Mouse (Mus musculus) CD8-positive naive resting alpha-beta T cell, adult 2 months (primary cell): ENCODE data around the gene E130308A19Rik.

Experiments
- DNase-seq, 2 experiments: peaks; one replicate each; pipeline ENCODE4 v3.0.0; 2022; ENCODE audit warnings: low read depth in 2 of 2, low spot score in 2 of 2

E130308A19Rik gene

GRCm38 (mm10) chr4:59681383-59681782 is 55.4 kb downstream of the E130308A19Rik start:
- DNase-seq: no peak

- DNase-seq: no peak
Measured at GRCm38 (mm10) chr4:59682491-59682890, 56.5 kb downstream of the E130308A19Rik start.

- DNase-seq: no peak
Measured at GRCm38 (mm10) chr4:59682950-59683349, 56.9 kb downstream of the E130308A19Rik start.

GRCm38 (mm10) chr4:59684306-59684705 is 58.3 kb downstream of the E130308A19Rik start:
- no peak for DNase-seq

GRCm38 (mm10) chr4:59686716-59687115 is 60.7 kb downstream of the E130308A19Rik start:
- DNase-seq: no peak

- DNase-seq: no peak
Measured at GRCm38 (mm10) chr4:59689055-59689454, 63.0 kb downstream of the E130308A19Rik start.

- DNase-seq: no peak
Measured at GRCm38 (mm10) chr4:59690145-59690544, 64.1 kb downstream of the E130308A19Rik start.

GRCm38 (mm10) chr4:59696846-59697245 is 70.8 kb downstream of the E130308A19Rik start:
- no peak for DNase-seq

GRCm38 (mm10) chr4:59697869-59698268 is 71.9 kb downstream of the E130308A19Rik start:
- DNase-seq: no peak

GRCm38 (mm10) chr4:59699014-59699792 is 73.2 kb downstream of the E130308A19Rik start:
- no peak for DNase-seq

GRCm38 (mm10) chr4:59709321-59709720 is 83.3 kb downstream of the E130308A19Rik start:
- no peak for DNase-seq

GRCm38 (mm10) chr4:59710736-59711389 is 84.9 kb downstream of the E130308A19Rik start:
- DNase-seq: no peak

GRCm38 (mm10) chr4:59712451-59712850 is 86.4 kb downstream of the E130308A19Rik start:
- DNase-seq: no peak

GRCm38 (mm10) chr4:59712955-59713354 is 86.9 kb downstream of the E130308A19Rik start:
- no peak for DNase-seq

GRCm38 (mm10) chr4:59714472-59714871 is 88.5 kb downstream of the E130308A19Rik start:
- no peak for DNase-seq

GRCm38 (mm10) chr4:59714926-59715325 is 88.9 kb downstream of the E130308A19Rik start:
- no peak for DNase-seq

- no peak for DNase-seq
Measured at GRCm38 (mm10) chr4:59715531-59715930, 89.5 kb downstream of the E130308A19Rik start.

- DNase-seq: no peak
Measured at GRCm38 (mm10) chr4:59717349-59717748, 91.3 kb downstream of the E130308A19Rik start.

- DNase-seq: no peak
Measured at GRCm38 (mm10) chr4:59718542-59718941, 92.5 kb downstream of the E130308A19Rik start.

- no peak for DNase-seq
Measured at GRCm38 (mm10) chr4:59719481-59720355, 93.7 kb downstream of the E130308A19Rik start.

GRCm38 (mm10) chr4:59721811-59722210 is 95.8 kb downstream of the E130308A19Rik start:
- DNase-seq: no peak
